Mouse (Mus musculus) Patski (cell line): ENCODE measurements around the gene Eif2ak4. TPM values are rescaled to one million over a fixed set of nuclear protein-coding genes. Genes with fewer than 3 reads are reported as not detected.
A peak's percentile ranks its signal among the peaks of the same experiment; 100 is the strongest.

Experiments used
- ATAC-seq: fragments of 100-300 bp; one replicate; pipeline ENCODE4 v1.8.0; 2021
- CTCF ChIA-PET: fragments of 350-600 bp; sonication (Branson Sonifier 250); formaldehyde crosslinking; loops from one replicate; lab custom pipeline; 2022; ENCODE audit warnings: inconsistent platforms; lab: Charles Lee
- POLR2A ChIA-PET: fragments of 350-600 bp; sonication (Branson Sonifier 250); formaldehyde crosslinking; loops from one replicate; lab custom pipeline; 2022; ENCODE audit warnings: antibody characterized with exemption, inconsistent platforms; lab: Charles Lee
- DNase-seq: peaks from one replicate; pipeline ENCODE4 v3.0.0-alpha.2; 2011; ENCODE audit warnings: low read depth, low spot score
- H3K27me3 ChIP-seq: fragments of 371-371 bp; one replicate; pipeline ENCODE4 v1.5.1; 2021
- CTCF ChIP-seq: fragments of 100-300 bp; IDR thresholded peaks from one replicate; pipeline ENCODE4 v1.5.1; 2021
- in situ Hi-C: fragments of 300-500 bp; cut with MboI; formaldehyde crosslinking; loops from 3 replicates; pipeline ENCODE4 v1.11.1; 2018; ENCODE audit warnings: low pct_unique_long_range_greater_than_20kb, mixed read lengths
- polyA plus RNA-seq: library from polyadenylated mRNA; unstranded; gene quantifications from one replicate; pipeline ENCODE4 v1.2.3, GENCODE M21; 2021

Gene Eif2ak4
- polyA plus RNA-seq, 1 experiment from 2014 or later = 31.3 TPM

- no peak for TF ChIP-seq CTCF
- POLR2A ChIA-PET = interaction anchor here (0.7 kb wide), 1 partner anchor 17 kb away, joined by 4 read pairs; no protein-coding TSS in a partner anchor
- CTCF ChIA-PET = interaction anchor here (1.3 kb wide), 1 partner anchor 35 kb away, joined by 4 read pairs; no protein-coding TSS in a partner anchor
- no peaks in the 10 kb centered on the region for H3K27me3 ChIP-seq
- in situ Hi-C loops = no loop called here
- no peak for DNase-seq
- ATAC-seq = peak; percentile 10
These were observed 133.8 kb downstream of the Eif2ak4 start for GRCm38 (mm10) chr2:118522265-118522664.

DNA sequence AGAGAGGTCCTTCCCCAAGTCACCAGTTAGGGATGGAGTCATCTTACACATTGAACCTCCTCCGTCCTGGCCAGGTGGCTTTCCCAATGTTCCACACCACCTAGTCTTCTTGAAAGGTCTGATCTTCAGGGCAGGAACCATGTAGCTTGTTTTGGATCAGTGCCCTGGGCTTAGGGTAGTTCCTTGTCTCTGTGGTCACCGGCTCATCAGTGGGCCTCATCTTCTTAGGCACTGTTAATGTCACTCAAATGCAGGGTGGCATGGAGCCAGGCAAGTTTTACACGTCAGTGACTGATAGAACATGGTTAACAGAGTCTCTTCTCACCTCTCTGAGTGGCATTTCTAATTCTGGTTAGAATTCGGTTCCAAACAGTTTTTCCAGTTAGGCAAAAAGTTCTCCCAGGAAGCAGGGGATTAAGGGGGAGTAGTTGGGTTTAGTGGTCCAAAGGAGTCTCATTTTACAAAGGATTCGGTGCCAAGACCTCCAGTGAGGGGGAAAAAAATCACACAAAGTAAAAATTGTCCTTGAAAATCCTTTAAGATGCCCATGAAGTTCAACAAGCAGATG lies 134.8 kb downstream of the Eif2ak4 start:
- ATAC-seq (peak; percentile 37), DNase-seq (peak; percentile 94)
- TF ChIP-seq CTCF = no peak
- ChIA-PET CTCF (interaction anchor here (1.3 to 1.4 kb wide), 2 partner anchors 10 to 36 kb away, joined by 3 to 4 read pairs; no protein-coding TSS in a partner anchor), POLR2A (interaction anchor here (0.7 to 1.8 kb wide), 2 partner anchors 16 to 26 kb away, joined by 4 read pairs; partner anchors contain the start of gene Bmf)
- in situ Hi-C loops = no loop called here
- no peaks in the 10 kb centered on the region for H3K27me3 ChIP-seq

- POLR2A ChIA-PET = no interaction called here
- CTCF ChIA-PET = no interaction called here
- DNase-seq (no peak), ATAC-seq (no peak)
- in situ Hi-C loops = no loop called here
- H3K27me3 ChIP-seq = no peaks in the 10 kb centered on the region
- no peak for TF ChIP-seq CTCF
These were observed 136.4 kb downstream of the Eif2ak4 start for GRCm38 (mm10) chr2:118524811-118525210.

Other genes with a start within 250 kb of the Eif2ak4 start
- gene Fsip1, start 131.7 kb upstream of the Eif2ak4 start, polyA plus RNA-seq = 0.99 TPM
- gene Gpr176, start 15.2 kb upstream of the Eif2ak4 start, polyA plus RNA-seq = 0.03 TPM
- gene Srp14, start 91.1 kb downstream of the Eif2ak4 start, polyA plus RNA-seq = 254 TPM
- 12.0 TPM for gene Bmf, start 161.1 kb downstream of the Eif2ak4 start, polyA plus RNA-seq
- gene Bub1b, start 209.6 kb downstream of the Eif2ak4 start, polyA plus RNA-seq = 44.8 TPM